Mouse (Mus musculus): ENCODE results near the gene Zdbf2.

DNA sequence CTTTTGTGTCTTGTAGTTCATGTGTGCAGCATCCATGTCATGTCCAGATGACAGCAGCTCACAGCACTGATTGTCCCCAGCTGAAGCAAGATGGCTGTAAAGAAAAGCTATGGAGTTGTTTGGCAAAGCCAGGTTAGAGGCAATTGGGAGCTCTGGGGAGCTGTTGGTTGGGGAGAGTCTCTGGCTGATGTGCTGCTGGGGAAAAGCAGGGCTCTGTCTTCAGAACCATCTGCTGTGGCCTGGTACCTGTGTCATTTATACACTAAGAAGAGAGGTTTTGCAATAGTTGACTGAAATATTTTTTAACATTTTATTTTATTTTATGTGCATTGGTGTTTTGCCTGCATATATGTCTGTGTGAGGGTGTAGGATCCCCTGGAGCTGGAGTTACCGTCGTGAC, 14.6 kb upstream of the Zdbf2 start:
- no peak for TF ChIP-seq CTCF (IDR thresholded peaks at IDR 0.05)
- no peak for TF ChIP-seq EP300 (IDR thresholded peaks at IDR 0.05)
